Mouse (Mus musculus) megakaryocyte, adult 5-6 weeks (primary cell): ENCODE results near the gene Eif1. TPM values are rescaled to one million over a fixed set of nuclear protein-coding genes. Genes with fewer than 3 reads are reported as not detected.
"Not testable (repeated sequence)": the region's sequence is repeated elsewhere in the genome, so short reads cannot be mapped to it uniquely, and the experiment has no call there.

Experiments used
- ATAC-seq: 2 replicates; pipeline ENCODE4 v1.8.0; 2016; ENCODE audit warnings: mild to moderate bottlenecking, inconsistent platforms; ENCODE audit not compliant: poor library complexity, severe bottlenecking
- total RNA-seq, 2 experiments: library from RNA; stranded (forward) in 1 of 2; stranded (reverse) in 1 of 2; fragments of 153-499, 151-499 nt in 1 of 2; fragments of 221-1000, 200-1000 nt in 1 of 2; gene quantifications; 2 replicates each; pipeline versions ENCODE4 v1.2.3 to v1.2.4; 2015 to 2017

Eif1 gene
- total RNA-seq, 2 experiments from 2014 or later = 248 to 1,372 TPM

DNA sequence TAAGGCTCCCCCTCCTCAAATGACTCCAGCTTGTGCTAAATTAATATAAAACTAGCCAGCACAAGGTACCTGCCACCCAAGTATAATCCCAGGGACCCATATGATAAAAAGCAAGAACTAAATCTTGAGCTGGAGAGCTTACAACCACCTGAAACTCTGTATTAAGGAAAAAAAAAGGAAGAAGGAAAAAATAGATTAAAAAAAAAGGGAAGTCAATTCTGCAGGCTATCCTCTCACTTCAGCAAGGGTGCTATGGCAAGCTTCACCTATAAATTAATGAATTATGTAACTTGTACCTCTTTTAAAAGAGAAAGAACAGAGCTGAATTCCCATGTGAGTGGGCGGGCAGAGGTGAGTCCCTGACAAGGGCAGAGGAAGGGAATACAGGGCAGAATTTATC is 8.0 kb upstream of the Eif1 start:
- no peak for ATAC-seq

GRCm38 (mm10) chr11:100312096-100312679 is 7.5 kb upstream of the Eif1 start:
- ATAC-seq = no peak

- no peak for ATAC-seq
These were observed 6.3 kb upstream of the Eif1 start for GRCm38 (mm10) chr11:100313424-100313823.

DNA sequence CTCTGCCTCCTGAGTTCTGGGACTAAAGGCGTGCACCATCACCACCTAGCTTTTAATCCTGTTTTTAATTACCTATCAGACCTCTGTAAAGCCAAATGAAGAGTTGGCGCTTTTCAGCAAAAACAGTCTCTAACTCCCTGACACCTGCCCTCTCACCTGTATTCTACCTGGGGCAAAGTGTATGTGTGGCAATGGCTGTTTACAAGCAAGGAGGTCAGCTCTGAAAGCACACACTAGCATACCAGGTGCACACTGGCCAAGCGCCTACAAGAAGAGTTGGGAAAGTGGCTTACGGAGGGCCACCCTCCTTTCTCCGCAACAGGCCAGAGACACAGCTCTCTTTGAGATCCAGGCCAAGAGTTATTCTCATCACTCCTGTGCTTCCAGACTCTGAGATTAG is 4.2 kb upstream of the Eif1 start:
- no peak for ATAC-seq

DNA sequence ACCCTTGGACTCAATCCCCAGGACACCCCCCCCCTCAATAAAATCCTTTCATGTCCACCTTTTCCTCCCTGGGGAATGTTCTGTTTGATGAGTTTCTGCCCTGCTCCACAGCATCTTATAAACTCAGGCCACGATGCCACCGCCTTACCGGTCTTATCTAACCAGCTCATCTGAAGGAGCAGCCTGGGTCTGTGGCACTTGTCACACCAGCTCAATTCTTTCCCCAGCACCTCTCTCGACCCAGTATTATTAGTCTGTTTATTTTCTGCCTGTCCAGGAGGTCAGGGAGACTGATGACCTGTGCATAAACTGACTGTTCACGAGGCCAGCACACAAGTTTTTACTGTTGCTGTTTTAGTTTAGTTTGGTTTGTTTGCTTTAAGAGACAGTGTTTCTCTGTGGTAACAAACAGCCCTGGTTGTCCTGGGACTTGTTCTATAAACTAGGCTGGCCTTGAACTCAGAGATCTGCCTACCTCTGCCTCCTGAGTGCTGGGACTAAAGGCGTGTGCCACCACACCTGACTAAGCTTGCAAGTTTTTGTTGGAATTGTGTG is 1.8 kb upstream of the Eif1 start:
- ATAC-seq = no peak

DNA sequence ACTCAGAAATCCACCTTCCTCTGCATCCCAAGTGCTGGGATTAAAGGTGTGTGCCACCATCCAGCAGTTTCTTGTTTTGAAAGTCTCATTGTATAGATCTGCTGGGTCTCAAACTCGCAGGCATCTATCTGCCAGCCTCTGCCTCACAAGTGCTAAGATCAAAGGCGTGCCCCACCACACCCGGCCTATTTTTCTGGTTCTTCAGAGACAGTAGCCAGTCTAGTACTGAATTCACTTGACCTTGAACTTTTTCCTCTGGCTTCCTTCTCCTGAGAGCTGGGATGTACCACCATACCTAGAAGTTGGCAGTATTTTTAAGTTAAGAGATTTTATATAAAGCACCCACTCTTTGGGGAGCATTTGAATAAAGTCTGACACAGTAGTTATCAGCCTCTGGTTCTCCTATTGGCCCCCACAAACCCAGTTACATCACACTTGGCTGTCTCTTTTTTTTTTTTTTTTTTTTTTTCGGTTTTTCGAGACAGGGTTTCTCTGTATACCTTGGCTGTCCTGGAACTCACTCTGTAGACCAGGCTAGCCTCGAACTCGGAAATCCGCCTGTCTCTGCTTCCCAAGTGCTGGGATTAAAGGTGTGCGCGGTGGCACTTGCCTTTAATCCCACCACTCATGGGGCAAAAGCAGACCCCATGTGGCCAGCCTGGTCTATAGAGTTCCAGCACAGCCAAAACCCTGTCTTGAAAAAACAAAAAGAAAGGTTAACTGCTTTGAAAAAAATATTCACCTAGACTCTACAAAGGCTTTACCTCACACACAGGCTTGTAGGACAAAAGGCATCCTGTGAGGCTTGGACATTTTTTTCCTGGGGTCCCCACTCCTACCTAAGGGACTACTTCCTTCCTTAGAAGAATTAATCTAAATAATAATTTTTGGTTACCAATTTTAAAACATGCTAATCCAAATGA is 895 bp upstream of the Eif1 start:
- ATAC-seq = no peak

- ATAC-seq = peak; percentile 84
These were observed 516 bp downstream of the Eif1 start for GRCm38 (mm10) chr11:100320172-100320630.

GRCm38 (mm10) chr11:100320701-100321410 is 1.2 kb downstream of the Eif1 start:
- not testable (repeated sequence) for ATAC-seq

- not testable (repeated sequence) for ATAC-seq
These were observed 2.0 kb downstream of the Eif1 start for GRCm38 (mm10) chr11:100321479-100322305.

- ATAC-seq = no peak
These were observed 3.0 kb downstream of the Eif1 start for GRCm38 (mm10) chr11:100322591-100323258.

DNA sequence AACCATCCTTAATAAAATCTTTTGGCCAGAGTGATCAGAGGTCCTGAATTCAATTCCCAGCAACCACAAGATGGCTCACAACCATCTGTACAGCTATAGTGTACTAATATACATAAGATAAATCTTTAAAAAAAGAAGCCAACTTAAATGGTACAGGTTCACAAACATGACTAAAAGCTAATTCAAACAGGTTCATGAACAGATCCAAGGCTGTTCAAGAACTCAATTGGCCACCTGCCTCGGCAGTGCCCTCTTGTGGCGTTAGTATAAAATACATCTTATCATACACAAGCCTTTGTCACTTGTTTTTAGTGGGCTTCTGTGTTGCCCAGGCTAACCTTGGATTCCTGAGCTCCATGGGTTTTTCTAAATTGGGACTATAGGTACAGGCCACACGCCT is 3.9 kb downstream of the Eif1 start:
- ATAC-seq = no peak

GRCm38 (mm10) chr11:100325062-100325629 is 5.5 kb downstream of the Eif1 start:
- ATAC-seq = no peak

GRCm38 (mm10) chr11:100327316-100327715 is 7.6 kb downstream of the Eif1 start:
- ATAC-seq = no peak

GRCm38 (mm10) chr11:100327761-100328160 is 8.1 kb downstream of the Eif1 start:
- ATAC-seq = no peak

DNA sequence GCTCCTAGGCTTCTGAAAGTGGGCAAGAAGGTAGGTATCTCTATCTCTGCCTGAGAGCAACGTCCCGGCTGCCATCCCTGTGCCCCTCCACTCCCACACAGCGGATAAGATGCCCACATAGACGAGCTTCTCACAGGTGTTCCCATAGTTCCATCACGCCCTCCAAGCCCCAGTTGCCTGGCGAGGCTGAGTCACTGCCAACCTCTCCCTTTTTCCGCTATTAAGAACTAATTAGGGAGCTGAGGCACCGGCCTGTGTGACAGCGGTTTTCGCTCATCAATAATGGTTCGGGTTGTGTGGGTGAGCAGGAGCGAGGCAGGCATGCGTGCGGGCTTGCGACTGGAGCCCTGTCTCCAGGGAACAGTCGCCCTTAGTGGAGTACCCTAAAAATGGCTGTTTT is 10.6 kb downstream of the Eif1 start:
- ATAC-seq = no peak

GRCm38 (mm10) chr11:100330816-100331375 is 11.2 kb downstream of the Eif1 start:
- ATAC-seq = not testable (repeated sequence)

DNA sequence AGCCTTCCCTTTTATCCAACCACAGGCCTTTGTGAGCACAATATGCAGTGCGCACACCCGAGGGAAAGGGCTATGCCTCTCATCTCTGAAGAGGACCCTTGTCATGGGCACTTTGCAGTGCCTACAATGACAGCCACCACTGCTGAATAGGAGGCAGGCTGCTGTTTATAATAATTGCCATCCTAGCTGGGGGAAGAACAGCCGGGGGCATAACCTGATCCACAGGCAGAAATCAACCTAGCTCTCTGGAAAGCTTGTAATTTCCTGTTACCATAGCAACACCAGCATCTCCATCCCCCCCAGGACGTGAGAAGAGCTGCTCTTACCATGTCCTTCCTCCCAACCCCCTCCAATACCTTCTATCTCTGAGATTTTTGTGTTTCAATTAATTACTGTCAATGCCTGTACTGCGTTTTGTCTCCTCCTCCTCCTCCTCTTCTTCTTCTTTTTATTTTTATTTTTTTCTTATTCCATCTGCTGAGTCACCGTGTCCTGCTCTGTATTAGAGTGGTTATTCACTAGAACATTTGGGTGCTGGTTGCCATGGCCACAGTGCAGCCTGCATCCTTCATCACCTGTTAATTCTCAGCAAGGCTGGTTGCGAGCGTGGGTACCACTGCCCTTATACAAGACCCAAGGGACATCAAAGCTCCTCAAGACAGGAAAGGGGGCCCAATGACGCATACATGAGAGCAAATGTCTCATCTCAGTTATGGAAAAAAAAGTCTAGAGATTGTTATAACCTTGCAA is 13.3 kb downstream of the Eif1 start:
- ATAC-seq = no peak

DNA sequence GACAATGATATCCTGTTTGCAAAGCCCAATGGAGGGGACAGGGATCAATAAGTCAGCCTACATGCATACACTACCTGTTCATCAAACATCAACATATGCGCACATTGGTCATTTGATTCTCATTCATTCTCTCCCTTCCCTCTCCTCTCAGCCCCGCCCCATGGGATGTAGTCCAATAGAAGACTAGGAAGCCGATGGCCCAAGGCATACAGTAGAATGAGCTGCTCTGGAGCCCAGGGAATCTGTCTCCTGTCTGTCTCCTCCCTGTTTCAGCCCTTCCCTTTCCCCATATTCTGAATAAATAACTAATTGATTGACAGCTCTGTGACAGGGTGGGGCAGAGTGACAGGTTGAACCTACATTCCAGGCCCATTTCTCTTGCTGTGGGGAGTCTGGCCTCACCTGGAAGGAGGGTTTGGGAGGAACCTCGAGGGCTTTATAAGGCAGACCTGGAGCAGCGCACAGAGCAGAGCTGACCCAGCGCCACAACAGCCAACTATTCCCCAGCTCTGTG is 14.3 kb downstream of the Eif1 start, which contains the start of gene Gast:
Gene Gast, plus strand, starts transcription at position 464 of the 514 bp plus-strand sequence.
- ATAC-seq = no peak
